Mouse (Mus musculus) myocyte (in vitro differentiated cells): ENCODE data around the gene Zbtb39.

Experiments used
- CEBPB ChIP-seq: IDR thresholded peaks from 2 replicates; pipeline ENCODE4 v1.6.1; 2011; ENCODE audit warnings: mild to moderate bottlenecking, moderate library complexity; ENCODE audit not compliant: poor library complexity, insufficient read depth, severe bottlenecking
- E2F4 ChIP-seq: IDR thresholded peaks from one replicate; pipeline ENCODE4 v1.6.1; 2011; ENCODE audit warnings: mild to moderate bottlenecking, control low read depth, moderate library complexity; ENCODE audit not compliant: insufficient read depth
- MAX ChIP-seq: IDR thresholded peaks from one replicate; pipeline ENCODE4 v1.6.1; 2011; ENCODE audit warnings: low read depth, mild to moderate bottlenecking, control low read depth
- MYOD1 ChIP-seq, 3 experiments: IDR thresholded peaks; one replicate each; pipeline ENCODE4 v1.6.1; 2011; ENCODE audit warnings: control low read depth in 2 of 3, low read depth in 2 of 3, mild to moderate bottlenecking in 2 of 3, moderate library complexity in 1 of 3; ENCODE audit not compliant: insufficient read length in 2 of 3, control insufficient read depth in 1 of 3
- MYOG ChIP-seq, 3 experiments: IDR thresholded peaks; one replicate each; pipeline ENCODE4 v1.6.1; 2011; ENCODE audit warnings: control low read depth in 2 of 3, low read depth in 2 of 3, mild to moderate bottlenecking in 2 of 3; ENCODE audit not compliant: insufficient read length in 2 of 3, control insufficient read depth in 1 of 3, insufficient read depth in 1 of 3
- POLR2A ChIP-seq: IDR thresholded peaks from one replicate; pipeline ENCODE4 v1.6.1; 2011; ENCODE audit warnings: low read depth, mild to moderate bottlenecking, control low read depth, moderate library complexity; ENCODE audit not compliant: insufficient read length
- POLR2AphosphoS2 ChIP-seq: IDR thresholded peaks from one replicate; pipeline ENCODE4 v1.6.1; 2011; ENCODE audit warnings: low read depth, control low read depth; ENCODE audit not compliant: insufficient read length
- REST ChIP-seq: IDR thresholded peaks from one replicate; pipeline ENCODE4 v1.6.1; 2011; ENCODE audit warnings: mild to moderate bottlenecking, control low read depth, moderate library complexity; ENCODE audit not compliant: insufficient read depth, insufficient read length
- SRF ChIP-seq: IDR thresholded peaks from one replicate; pipeline ENCODE4 v1.6.1; 2011; ENCODE audit warnings: low read depth; ENCODE audit not compliant: control insufficient read depth, insufficient read length
- TCF12 ChIP-seq: IDR thresholded peaks from one replicate; pipeline ENCODE4 v1.6.1; 2011; ENCODE audit warnings: mild to moderate bottlenecking, control low read depth; ENCODE audit not compliant: poor library complexity, insufficient read depth, severe bottlenecking

DNA sequence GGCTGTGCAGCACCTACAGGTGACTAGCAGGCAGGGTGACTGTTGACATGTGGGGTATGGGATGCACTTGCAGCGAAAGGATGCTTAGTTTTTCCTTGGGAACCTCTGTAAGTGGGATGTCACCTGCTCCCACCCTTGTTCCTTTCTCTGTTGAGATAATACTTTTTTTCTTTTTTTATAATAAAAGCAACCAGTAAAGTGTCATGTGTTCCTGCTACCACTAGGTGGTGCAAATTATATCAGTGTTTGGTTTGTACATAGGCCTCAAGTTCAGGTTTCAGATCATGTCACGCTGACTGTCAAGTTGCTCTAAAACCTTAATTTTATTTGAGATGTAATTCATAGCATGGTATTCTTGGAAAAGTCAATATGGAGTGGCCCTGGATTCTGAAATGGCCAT is 44.7 kb upstream of the Zbtb39 start:
- TF ChIP-seq MAX (no peak), TCF12 (no peak), POLR2AphosphoS2 (no peak), POLR2A (no peak), REST (no peak), CEBPB (no peak), MYOG (IDR thresholded peaks at IDR 0.05; ENCODE audit: control insufficient read depth in 1 of 3, insufficient read depth in 1 of 3, insufficient read length in 2 of 3, low read depth in 2 of 3) (no peak), MYOD1 (IDR thresholded peaks at IDR 0.05; ENCODE audit: control insufficient read depth in 1 of 3, insufficient read length in 2 of 3, low read depth in 2 of 3) (no peak), E2F4 (no peak), SRF (no peak)
